In the genomic region with DNA sequence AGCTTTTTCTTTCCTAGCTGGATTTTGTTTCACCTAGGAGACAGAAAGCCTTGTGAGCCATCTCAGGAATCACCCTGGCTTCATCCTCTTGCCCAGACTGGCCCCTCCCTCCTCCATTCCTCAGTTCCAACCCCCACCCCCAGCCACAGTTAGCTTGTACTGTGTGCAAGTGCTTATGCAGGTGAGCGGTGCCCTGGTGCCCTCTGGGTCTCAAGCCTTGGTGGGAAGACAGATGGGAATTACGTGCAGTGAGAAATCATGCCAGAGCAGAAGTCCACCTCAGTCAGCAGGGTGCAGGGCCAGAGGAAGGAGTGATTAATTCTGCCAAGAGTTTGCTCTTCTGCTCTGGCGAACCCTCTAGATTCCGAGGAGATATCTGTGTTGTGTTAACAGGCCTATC, we compare ENCODE assay signal across 11 mouse cellular contexts.
DNase-seq lines count a peak whose midpoint lies in the region; TF ChIP-seq lines count a peak whose summit lies in the region.
"Had no signal": no experiment of that assay in that cellular context is flagged by ENCODE, and none has a peak within 500 bp of the region (broad histone marks: within the 10 kb centered on the region; RNA-seq: fewer than 3 reads in every experiment).

No protein-coding gene starts in this region.

- TF ChIP-seq CTCF in gastrocnemius, adult 2 months (IDR thresholded peaks at IDR 0.05): no peak
- no peak for TF ChIP-seq CTCF in layer of hippocampus, adult 2 months (conservative IDR thresholded peaks at IDR 0.05)

- DNase-seq in gastrocnemius, adult 2 months: no peak
- DNase-seq in gastrocnemius, postnatal 36 days: no peak
- DNase-seq in layer of hippocampus, adult 2 months (ENCODE audit: low spot score in 2 of 2): no peak
- DNase-seq in layer of hippocampus, postnatal 10 days (ENCODE audit: low spot score in 2 of 2): no peak
- peak; percentile 72 for DNase-seq in cerebellum, adult 8-10 months
- DNase-seq in kidney, postnatal 25 days: peak; percentile 43 to 85
- no peak for DNase-seq in urinary bladder, adult 18-20 months (ENCODE audit: low spot score in 2 of 2)
- DNase-seq in thymus, postnatal 25 days: no peak
- DNase-seq: layer of hippocampus, postnatal 36 days; right cerebral cortex, postnatal 14 days had no signal

- H3K4me3 ChIP-seq in gastrocnemius, adult 2 months: no peak overlapping the region
- H3K4me3 ChIP-seq in layer of hippocampus, adult 2 months: no peak overlapping the region
- H3K4me3 ChIP-seq: forebrain, embryonic 13.5 days had no signal

- peak overlapping the region; percentile 32 for H3K27ac ChIP-seq in gastrocnemius, adult 2 months
- 0 out of 2 replicates have a peak overlapping the region, but pooled peaks have one; percentile 36 for H3K27ac ChIP-seq in layer of hippocampus, adult 2 months
- H3K27ac ChIP-seq: forebrain, embryonic 13.5 days had no signal

- intact Hi-C loops in gastrocnemius, adult 2 months (cut with DNase I): no loop called here
- intact Hi-C loops in gastrocnemius, postnatal 36 days (cut with DNase I): no loop called here

Comparison
In these comparisons a context has a peak if more than half of its experiments do, and no peak if none do; other contexts are left out.
1. DNase-seq: peak in cerebellum, adult 8-10 months (single experiment) and kidney, postnatal 25 days (2 of 2); none in gastrocnemius, adult 2 months (single experiment), gastrocnemius, postnatal 36 days (0 of 2), layer of hippocampus, adult 2 months (0 of 2), layer of hippocampus, postnatal 10 days (0 of 2), urinary bladder, adult 18-20 months (0 of 2) and thymus, postnatal 25 days (single experiment).